Mouse (Mus musculus): ENCODE data around the gene Cmss1.

The Cmss1 gene

DNA sequence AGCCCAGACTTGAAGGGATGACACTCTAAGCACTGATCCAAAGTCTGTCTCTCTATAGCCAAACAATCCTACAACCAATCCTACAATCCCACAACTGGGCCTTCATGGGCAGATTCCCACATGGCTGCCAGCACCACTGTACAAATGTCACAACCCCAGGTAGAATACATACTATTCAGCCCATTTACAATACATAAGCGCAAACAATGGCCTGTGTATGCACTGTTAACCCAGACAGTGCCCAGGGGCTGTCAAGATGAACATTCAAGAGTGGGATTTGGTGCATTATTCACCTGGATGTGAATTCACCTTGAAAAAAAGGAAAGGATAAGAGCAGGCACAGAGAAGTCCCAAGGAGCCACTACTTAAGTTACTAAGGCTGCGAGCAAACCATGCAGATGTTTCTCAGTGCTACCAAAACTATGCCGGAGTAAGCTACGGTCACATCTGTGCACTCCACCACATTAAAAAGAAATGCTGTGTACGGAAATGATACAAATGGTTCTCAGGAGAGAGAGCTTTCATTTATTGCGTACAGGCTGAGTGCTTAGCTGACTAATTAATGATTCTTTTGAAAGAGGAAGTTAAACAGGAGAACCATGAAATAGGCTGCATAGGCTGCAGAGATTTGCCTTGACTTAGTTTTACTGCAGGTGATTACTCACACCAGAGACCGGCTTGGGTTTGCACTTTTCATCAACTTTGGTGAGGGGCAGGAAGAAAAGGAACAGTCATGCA lies 184.8 kb downstream of the Cmss1 start:
- no peak for DNase-seq

- no peak for DNase-seq
Measured at GRCm38 (mm10) chr16:57420773-57421556, 185.7 kb downstream of the Cmss1 start.

- no peak for DNase-seq
Measured at GRCm38 (mm10) chr16:57419881-57420280, 186.8 kb downstream of the Cmss1 start.

DNA sequence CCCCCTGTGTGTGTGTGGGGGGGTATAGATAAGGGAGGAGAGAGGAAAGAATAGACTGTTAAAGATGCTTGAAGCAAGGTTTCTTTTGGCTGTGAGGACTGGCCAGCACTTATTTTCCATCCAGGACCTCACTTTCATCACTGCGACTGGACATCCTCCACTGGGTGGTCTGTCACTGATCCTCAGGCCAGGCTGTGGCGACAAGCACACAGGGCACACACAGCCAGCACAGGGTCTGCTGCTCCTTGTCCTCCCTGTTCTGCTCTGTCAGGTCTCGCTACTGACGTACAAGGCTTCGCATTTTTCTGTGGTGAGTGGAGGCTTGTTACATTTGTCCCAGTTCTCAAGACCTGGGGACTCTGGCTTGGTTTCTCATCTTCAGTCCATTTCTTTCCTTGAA lies 187.3 kb downstream of the Cmss1 start:
- DNase-seq = no peak

GRCm38 (mm10) chr16:57417955-57418354 lies 188.7 kb downstream of the Cmss1 start:
- no peak for DNase-seq

DNA sequence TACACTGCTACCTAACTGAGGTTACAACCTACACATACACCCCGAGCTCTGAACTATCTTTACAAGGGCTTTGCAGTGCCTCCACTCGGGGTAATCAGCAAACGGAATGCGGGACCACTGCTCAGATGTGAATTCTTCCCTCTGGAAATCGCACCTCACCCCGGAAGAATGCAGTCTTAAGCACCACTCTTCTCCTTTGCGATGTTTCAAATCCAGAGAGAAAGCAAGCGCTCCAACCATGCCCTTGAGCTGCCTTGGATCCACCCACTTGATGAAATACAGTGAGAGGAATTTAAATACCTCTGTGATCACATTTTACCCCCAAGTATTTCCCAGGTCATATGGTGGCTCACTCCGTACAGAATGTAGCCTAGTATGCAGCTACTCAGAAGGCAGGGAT lies 189.6 kb downstream of the Cmss1 start:
- DNase-seq = no peak

DNA sequence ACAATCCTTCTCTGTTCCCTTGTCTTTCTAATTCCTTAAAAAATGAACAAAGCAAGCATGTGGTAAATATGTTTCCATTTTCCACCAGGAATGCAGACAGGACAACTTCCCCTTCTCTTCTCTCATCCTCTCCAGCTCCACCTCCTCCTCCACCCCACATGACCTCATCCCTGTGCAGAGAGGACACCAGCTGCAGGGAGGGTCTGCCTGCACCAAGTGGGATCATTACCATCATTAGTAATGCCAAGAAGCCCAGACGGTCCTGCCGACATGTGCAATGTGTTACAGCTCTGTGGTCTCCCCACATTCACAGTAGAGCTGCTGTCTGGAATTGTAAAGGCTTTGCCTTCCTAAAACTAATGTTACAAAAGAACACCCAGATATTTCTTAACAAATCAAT lies 190.6 kb downstream of the Cmss1 start:
- DNase-seq = no peak

DNA sequence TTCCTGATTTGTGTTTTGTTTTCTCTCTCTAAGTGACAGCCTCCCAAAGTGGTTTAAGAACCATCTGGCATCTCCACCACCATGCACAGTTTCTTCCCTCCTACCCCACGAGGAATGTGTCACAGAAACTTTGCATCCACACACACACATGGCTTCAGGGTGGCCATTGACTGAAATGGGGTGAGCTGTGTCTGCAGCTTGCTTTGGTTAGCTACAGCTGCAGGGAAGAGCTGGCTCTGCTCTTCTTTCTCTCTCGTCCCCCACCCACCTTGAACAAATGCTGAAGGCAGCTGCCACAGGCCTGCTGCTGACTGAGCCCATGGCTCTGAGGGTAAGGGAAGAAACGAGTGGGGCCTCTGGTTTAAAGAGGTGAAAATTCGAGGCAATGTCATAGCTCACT lies 193.9 kb downstream of the Cmss1 start:
- DNase-seq = no peak

DNA sequence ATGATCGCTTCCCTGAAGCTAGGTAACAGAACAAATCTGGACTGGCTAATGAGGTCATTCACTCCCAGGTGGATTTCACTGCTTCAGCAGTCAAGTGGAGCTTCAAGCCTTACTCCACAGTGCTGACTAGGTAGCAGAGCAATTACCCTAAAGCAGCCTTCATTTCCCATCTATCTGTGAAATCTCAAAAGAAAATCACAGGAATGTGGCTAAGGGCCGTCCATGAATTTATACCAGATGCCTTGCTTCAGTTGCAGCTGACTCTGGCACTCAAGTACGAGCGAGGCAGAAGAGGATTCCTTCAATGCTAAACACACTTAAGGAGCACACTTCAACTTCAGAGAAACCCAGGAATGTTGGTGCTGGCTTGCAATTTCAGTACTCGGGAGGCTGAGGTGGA lies 202.8 kb downstream of the Cmss1 start:
- no peak for DNase-seq

DNA sequence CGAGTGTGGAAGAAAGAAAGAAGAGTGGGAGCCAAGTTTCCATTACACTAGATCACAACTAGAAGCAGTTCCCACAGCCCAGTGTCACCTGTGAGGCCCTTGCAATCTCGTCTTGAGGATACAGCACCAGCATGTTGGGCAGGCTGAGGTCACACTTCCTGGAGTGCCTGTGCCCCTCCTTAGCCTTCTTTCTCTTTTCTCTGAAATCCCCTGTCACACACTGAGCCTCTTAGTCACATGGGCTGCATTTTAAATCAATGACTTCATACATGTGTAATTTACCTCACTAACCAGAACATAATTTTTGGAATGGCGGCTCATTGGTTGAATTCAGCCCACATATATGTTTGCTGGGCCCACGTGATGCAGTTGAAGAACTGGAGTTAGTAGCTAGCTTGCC lies 203.8 kb downstream of the Cmss1 start:
- no peak for DNase-seq

DNA sequence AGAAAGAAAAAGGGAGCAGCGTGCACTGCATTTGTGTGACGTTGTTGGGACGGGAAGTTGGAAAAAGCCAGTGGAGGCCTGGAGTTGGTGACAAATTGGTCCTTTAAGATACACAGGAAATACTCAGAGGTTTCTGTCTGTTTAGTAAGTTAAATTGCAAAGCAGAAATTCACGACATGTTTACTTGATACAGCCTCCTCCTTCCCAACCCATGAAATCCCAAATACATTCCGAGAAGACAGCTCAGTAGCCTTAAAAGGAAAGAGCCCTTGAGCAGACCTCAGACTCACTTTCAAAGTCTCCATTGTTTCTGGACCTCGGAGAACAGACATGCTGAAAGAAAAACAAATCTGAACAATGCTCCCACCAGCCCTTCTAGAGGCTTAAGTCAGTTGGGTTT lies 205.0 kb downstream of the Cmss1 start:
- no peak for DNase-seq

- DNase-seq = no peak
Measured at GRCm38 (mm10) chr16:57399566-57399965, 207.1 kb downstream of the Cmss1 start.

- peak; percentile 20 for DNase-seq
Measured at GRCm38 (mm10) chr16:57398387-57399214, 208.1 kb downstream of the Cmss1 start.

GRCm38 (mm10) chr16:57397845-57398244 lies 208.8 kb downstream of the Cmss1 start:
- DNase-seq = no peak

- DNase-seq = no peak
Measured at GRCm38 (mm10) chr16:57396249-57396648, 210.4 kb downstream of the Cmss1 start.

DNA sequence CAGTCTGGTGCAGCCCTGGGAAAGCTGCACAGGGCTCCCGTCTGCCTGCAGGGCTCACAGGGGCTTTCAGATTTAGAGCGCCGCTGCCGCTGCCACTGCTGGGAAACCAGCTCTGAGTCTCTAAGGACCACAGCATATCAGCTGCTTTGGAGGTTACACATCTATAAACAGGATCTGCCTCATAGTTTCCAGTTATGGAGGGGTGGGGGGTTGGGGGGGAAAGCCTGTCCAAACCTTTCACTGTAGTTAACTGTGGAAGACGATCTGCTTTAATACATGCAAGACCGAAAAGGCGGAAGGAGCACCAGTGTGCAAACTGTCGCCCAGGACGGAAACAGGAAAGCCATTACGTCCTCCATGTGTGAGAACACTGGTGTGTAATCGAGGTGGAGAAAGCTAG lies 213.5 kb downstream of the Cmss1 start:
- DNase-seq = no peak

- no peak for DNase-seq
Measured at GRCm38 (mm10) chr16:57392461-57392860, 214.2 kb downstream of the Cmss1 start.

GRCm38 (mm10) chr16:57391171-57391570 lies 215.5 kb downstream of the Cmss1 start:
- DNase-seq = peak; percentile 94

DNA sequence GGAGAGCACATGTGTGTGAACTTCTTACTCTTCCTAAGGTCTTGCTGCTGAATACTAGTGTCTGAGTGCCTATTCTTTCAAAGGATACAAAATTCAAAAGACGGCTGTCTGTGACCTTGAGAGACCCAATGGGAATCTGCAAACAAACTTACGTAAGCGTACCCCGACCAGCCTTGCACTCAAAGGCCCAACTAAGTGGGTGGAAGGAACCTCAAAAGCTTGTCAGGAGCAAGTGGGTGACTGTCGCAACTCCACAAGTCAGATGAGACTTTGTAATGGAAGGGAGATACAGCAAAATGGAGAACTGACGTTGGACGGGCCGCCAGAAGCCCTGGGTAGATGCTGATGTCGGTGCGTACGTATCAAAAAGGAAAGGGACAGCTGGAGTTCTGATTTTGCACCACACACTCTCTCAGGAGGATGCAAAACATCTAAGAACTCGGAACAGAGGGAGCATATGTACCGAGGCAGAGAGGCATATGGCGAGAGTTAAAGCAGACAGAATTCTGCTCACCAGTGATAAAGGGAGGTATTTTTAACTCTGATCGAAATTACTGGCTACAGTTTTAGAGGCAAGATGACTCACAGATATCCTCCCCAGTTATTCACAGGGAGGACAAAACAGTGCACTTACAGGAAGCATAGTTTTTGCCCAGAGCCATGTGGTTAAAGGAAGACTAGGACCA lies 217.0 kb downstream of the Cmss1 start:
- DNase-seq = no peak

- DNase-seq = no peak
Measured at GRCm38 (mm10) chr16:57384274-57384673, 222.4 kb downstream of the Cmss1 start.

DNA sequence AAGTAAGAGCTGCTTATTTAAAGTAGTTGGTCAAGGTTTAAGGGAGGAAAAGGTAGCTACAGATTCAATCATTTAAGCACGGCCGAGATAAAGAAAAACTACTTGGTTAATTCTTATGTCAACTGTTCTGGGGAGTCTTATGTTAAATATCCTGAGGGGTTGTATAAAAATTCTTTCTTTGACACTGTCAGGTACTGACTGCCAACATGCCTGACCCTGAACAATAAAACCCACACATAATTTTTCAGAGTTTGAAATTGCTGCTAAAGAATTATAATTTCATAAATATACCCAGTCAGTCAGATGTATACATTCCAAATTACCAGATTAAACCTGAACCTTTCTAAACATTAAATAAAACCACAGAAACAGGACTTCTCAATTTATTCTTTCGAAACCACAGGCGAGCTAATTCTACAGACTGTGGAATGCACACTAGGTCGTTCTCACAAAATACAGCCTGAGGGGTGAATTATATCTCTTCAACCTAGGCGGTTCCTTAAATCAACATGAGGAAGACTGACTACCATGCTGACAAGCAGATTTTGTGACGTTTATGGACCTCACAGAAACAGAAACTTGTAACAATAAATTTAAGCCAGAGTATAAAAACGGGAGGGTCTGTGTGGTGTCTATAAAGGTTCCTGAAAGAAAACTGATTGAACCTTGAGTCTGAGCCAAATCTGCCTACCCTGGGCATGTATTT lies 223.2 kb downstream of the Cmss1 start:
- no peak for DNase-seq

DNA sequence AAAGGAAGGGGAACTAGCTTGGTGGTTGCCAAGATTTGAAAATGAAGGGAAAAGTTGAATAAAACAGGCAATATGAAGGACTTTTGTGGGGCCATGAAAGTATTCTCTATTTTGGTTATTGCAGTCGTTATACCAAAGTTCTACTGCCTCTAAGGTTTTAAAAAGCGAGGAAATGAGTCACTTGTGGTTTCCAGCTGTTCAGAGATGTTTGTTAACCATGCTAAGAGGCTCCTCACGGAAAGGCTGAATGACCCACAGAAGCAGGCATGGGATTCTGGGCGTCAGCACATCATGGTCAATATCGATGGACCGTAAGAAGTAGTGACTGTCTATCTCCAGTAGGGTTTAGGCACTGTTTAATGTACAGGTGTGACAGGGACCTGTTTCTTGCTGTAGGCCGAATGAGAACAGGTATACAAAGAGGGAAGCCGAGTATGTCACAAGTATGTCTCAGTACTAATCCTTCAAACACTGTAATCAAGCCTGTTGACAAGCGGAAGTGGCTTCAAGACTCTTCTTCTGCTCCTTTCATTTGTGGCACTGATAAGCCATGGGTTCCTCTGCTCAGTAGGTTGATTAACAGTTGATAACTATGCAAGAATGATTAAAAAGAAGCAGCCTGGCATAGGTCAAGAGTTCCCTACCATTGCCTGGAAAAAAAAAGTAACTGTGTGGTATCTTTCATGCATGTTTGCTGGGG lies 227.9 kb downstream of the Cmss1 start:
- DNase-seq = no peak

Data from cerebellum, adult 11 months (tissue).